24 mouse cellular contexts compared by ENCODE assay signal in the genomic region with DNA sequence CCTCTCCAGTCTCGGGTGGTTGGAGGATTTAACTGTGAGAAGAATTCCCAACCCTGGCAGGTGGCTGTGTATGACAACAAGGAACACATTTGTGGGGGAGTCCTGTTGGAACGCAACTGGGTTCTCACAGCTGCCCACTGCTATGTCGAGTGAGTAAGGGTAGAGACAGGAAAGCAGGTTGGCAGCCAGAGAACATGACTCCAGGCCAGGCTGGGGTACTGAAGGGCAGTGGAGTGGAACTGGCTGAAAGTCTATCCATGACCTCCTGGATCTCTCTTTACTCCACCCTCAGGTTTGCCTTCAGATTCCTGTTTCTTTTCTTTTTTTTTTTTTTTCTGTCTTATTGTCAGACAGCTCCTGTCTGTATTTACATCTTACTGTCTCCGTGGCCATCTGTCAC. TPM values are rescaled to one million over a fixed set of nuclear protein-coding genes. Genes with fewer than 3 reads are reported as not detected.
A peak's percentile ranks its signal among the peaks of the same experiment; 100 is the strongest.
DNase-seq lines count a peak whose midpoint lies in the region; ATAC-seq lines count a peak whose summit lies in the region.
"Had no signal": no experiment of that assay in that cellular context is flagged by ENCODE, and none has a peak within 500 bp of the region (broad histone marks: within the 10 kb centered on the region; RNA-seq: fewer than 3 reads in every experiment).

No protein-coding gene starts in this region.

- ATAC-seq in CD4-positive, CD25-positive, alpha-beta regulatory T cell, adult 4 months: no peak
- ATAC-seq: hindbrain, embryonic 16.5 days had no signal

- peak; percentile 56 for DNase-seq in brain, adult 2 months (ENCODE audit: low read depth, low spot score)
- peak; percentile 27 for DNase-seq in kidney, adult 18-20 months
- peak; percentile 44 for DNase-seq in kidney, postnatal 14 days
- peak; percentile 16 to 24 for DNase-seq in layer of hippocampus, postnatal 36 days
- no peak for DNase-seq in spleen, postnatal 14 days (ENCODE audit: low spot score in 2 of 2)
- DNase-seq in spleen, postnatal 4 days (ENCODE audit: low spot score in 2 of 2): no peak
- DNase-seq: adrenal gland, postnatal 10 days; cerebellum, adult 8-10 months; heart, postnatal 36 days; lung, postnatal 14 days had no signal

RNA-seq across cellular contexts. Expression of a gene that starts 2.2 kb away (rescaled TPM):
- total RNA-seq in layer of hippocampus, postnatal 36 days (2021): not detected
- polyA plus RNA-seq in CD4-positive, CD25-positive, alpha-beta regulatory T cell, adult 4 months (2017; shearing (Covaris generic)): not detected
- total RNA-seq: adrenal gland, postnatal 10 days; gastrocnemius, adult 8-10 months; heart, postnatal 36 days; megakaryocyte-erythroid progenitor cell, adult 5-6 weeks; MEL; midbrain, postnatal 0 days had no signal
- polyA plus RNA-seq: cortical plate, adult 2 months; embryonic facial prominence, embryonic 15.5 days; forebrain, embryonic 11.5 days; heart, embryonic 10.5 days; hindbrain, embryonic 16.5 days; large intestine, adult 2 months; limb, embryonic 13.5 days; liver, embryonic 16.5 days; midbrain, postnatal 0 days; neural tube, embryonic 11.5 days had no signal

RNA-seq across cellular contexts. Expression of a gene that starts 13.8 kb away (rescaled TPM):
- total RNA-seq in layer of hippocampus, postnatal 36 days (2021): not detected
- polyA plus RNA-seq in CD4-positive, CD25-positive, alpha-beta regulatory T cell, adult 4 months (2017; shearing (Covaris generic)): not detected
- total RNA-seq: adrenal gland, postnatal 10 days; gastrocnemius, adult 8-10 months; heart, postnatal 36 days; megakaryocyte-erythroid progenitor cell, adult 5-6 weeks; MEL; midbrain, postnatal 0 days had no signal
- polyA plus RNA-seq: cortical plate, adult 2 months; embryonic facial prominence, embryonic 15.5 days; forebrain, embryonic 11.5 days; heart, embryonic 10.5 days; hindbrain, embryonic 16.5 days; large intestine, adult 2 months; limb, embryonic 13.5 days; liver, embryonic 16.5 days; midbrain, postnatal 0 days; neural tube, embryonic 11.5 days had no signal

RNA-seq across cellular contexts. Expression of a gene that starts 19.2 kb away (rescaled TPM):
- total RNA-seq in layer of hippocampus, postnatal 36 days (2021): not detected
- polyA plus RNA-seq in CD4-positive, CD25-positive, alpha-beta regulatory T cell, adult 4 months (2017; shearing (Covaris generic)): not detected
- total RNA-seq: adrenal gland, postnatal 10 days; gastrocnemius, adult 8-10 months; heart, postnatal 36 days; megakaryocyte-erythroid progenitor cell, adult 5-6 weeks; MEL; midbrain, postnatal 0 days had no signal
- polyA plus RNA-seq: cortical plate, adult 2 months; embryonic facial prominence, embryonic 15.5 days; forebrain, embryonic 11.5 days; heart, embryonic 10.5 days; hindbrain, embryonic 16.5 days; large intestine, adult 2 months; limb, embryonic 13.5 days; liver, embryonic 16.5 days; midbrain, postnatal 0 days; neural tube, embryonic 11.5 days had no signal

RNA-seq across cellular contexts. Expression of a gene that starts 23.2 kb away (rescaled TPM):
- not detected for total RNA-seq in layer of hippocampus, postnatal 36 days (2021)
- polyA plus RNA-seq in CD4-positive, CD25-positive, alpha-beta regulatory T cell, adult 4 months (2017; shearing (Covaris generic)): not detected
- total RNA-seq: adrenal gland, postnatal 10 days; gastrocnemius, adult 8-10 months; heart, postnatal 36 days; megakaryocyte-erythroid progenitor cell, adult 5-6 weeks; MEL; midbrain, postnatal 0 days had no signal
- polyA plus RNA-seq: cortical plate, adult 2 months; embryonic facial prominence, embryonic 15.5 days; forebrain, embryonic 11.5 days; heart, embryonic 10.5 days; hindbrain, embryonic 16.5 days; large intestine, adult 2 months; limb, embryonic 13.5 days; liver, embryonic 16.5 days; midbrain, postnatal 0 days; neural tube, embryonic 11.5 days had no signal

RNA-seq across cellular contexts. Expression of a gene that starts 43.0 kb away (rescaled TPM):
- total RNA-seq in layer of hippocampus, postnatal 36 days (2021): not detected
- not detected for polyA plus RNA-seq in CD4-positive, CD25-positive, alpha-beta regulatory T cell, adult 4 months (2017; shearing (Covaris generic))
- total RNA-seq: adrenal gland, postnatal 10 days; gastrocnemius, adult 8-10 months; heart, postnatal 36 days; megakaryocyte-erythroid progenitor cell, adult 5-6 weeks; MEL; midbrain, postnatal 0 days had no signal
- polyA plus RNA-seq: cortical plate, adult 2 months; embryonic facial prominence, embryonic 15.5 days; forebrain, embryonic 11.5 days; heart, embryonic 10.5 days; hindbrain, embryonic 16.5 days; large intestine, adult 2 months; limb, embryonic 13.5 days; liver, embryonic 16.5 days; midbrain, postnatal 0 days; neural tube, embryonic 11.5 days had no signal

Comparison
In these comparisons a context has a peak if more than half of its experiments do, and no peak if none do; other contexts are left out.
1. DNase-seq: peak in brain, adult 2 months (single experiment), kidney, adult 18-20 months (single experiment), kidney, postnatal 14 days (single experiment) and layer of hippocampus, postnatal 36 days (2 of 2); none in spleen, postnatal 14 days (0 of 2) and spleen, postnatal 4 days (0 of 2).